Mouse (Mus musculus) MEL (cell line): ENCODE measurements around the gene Fam222b. TPM values are rescaled to one million over a fixed set of nuclear protein-coding genes. Genes with fewer than 3 reads are reported as not detected.
A peak's percentile ranks its signal among the peaks of the same experiment; 100 is the strongest.

Experiments
- DNase-seq: peaks from one replicate; pipeline ENCODE4 v3.0.0; 2011; ENCODE audit warnings: low read depth, low spot score
- H3K27ac ChIP-seq: 2 replicates; pipeline ENCODE4 v1.5.1; 2012; ENCODE audit warnings: low read depth, mild to moderate bottlenecking, control low read depth, low read length, moderate library complexity; ENCODE audit not compliant: control insufficient read depth
- H3K27me3 ChIP-seq, 2 experiments: fragments of 150-350 bp in 1 of 2; sonication (generic) in 1 of 2; 2 replicates each; pipeline ENCODE4 v1.6.1; 2012; ENCODE audit warnings: low read length in 2 of 2, mild to moderate bottlenecking in 2 of 2, improper control_type of control experiment in 1 of 2, moderate library complexity in 1 of 2; ENCODE audit not compliant: insufficient read depth in 2 of 2, control insufficient read depth in 1 of 2
- H3K36me3 ChIP-seq, 2 experiments: 2 replicates each; pipeline ENCODE4 v1.6.1; 2012 to 2014; ENCODE audit warnings: low read length in 2 of 2, improper control_type of control experiment in 1 of 2, inconsistent platforms in 1 of 2, mild to moderate bottlenecking in 1 of 2; ENCODE audit not compliant: insufficient read depth in 2 of 2, control insufficient read depth in 1 of 2
- H3K4me1 ChIP-seq, 2 experiments: fragments of 150-350 bp in 1 of 2; sonication (generic) in 1 of 2; 2 replicates each; pipeline ENCODE4 v1.6.1; 2012; ENCODE audit warnings: low read length in 2 of 2, improper control_type of control experiment in 1 of 2, mild to moderate bottlenecking in 1 of 2; ENCODE audit not compliant: insufficient read depth in 2 of 2, control insufficient read depth in 1 of 2
- H3K4me3 ChIP-seq, 2 experiments: fragments of 150-350 bp in 1 of 2; sonication (generic) in 1 of 2; 2 replicates each; pipeline ENCODE4 v1.5.1; 2012; ENCODE audit warnings: low read depth in 2 of 2, low read length in 2 of 2, mild to moderate bottlenecking in 2 of 2, moderate library complexity in 2 of 2, control low read depth in 1 of 2, improper control_type of control experiment in 1 of 2; ENCODE audit not compliant: control insufficient read depth in 1 of 2, insufficient read depth in 1 of 2
- H3K79me2 ChIP-seq: 2 replicates; pipeline ENCODE4 v1.6.1; 2012; ENCODE audit warnings: mild to moderate bottlenecking, low read length, moderate library complexity; ENCODE audit not compliant: control insufficient read depth, poor library complexity, insufficient read depth
- H3K9ac ChIP-seq: 2 replicates; pipeline ENCODE4 v1.6.1; 2012; ENCODE audit warnings: low read depth, mild to moderate bottlenecking, control low read depth, low read length, moderate library complexity; ENCODE audit not compliant: control insufficient read depth, poor library complexity, severe bottlenecking
- H3K9me3 ChIP-seq: fragments of 150-350 bp; sonication (generic); replicated peaks from 2 replicates; pipeline ENCODE4 v1.6.1; 2012; ENCODE audit warnings: mild to moderate bottlenecking, low read length, improper control_type of control experiment, moderate library complexity; ENCODE audit not compliant: insufficient read depth
- CHD1 ChIP-seq: IDR thresholded peaks from 2 replicates; pipeline ENCODE4 v1.6.1; 2012; ENCODE audit warnings: low read depth, mild to moderate bottlenecking, inconsistent platforms, low read length, improper control_type of control experiment
- CHD2 ChIP-seq: IDR thresholded peaks from 2 replicates; pipeline ENCODE4 v1.6.1; 2011; ENCODE audit warnings: low read length, improper control_type of control experiment
- ELF1 ChIP-seq: IDR thresholded peaks from 2 replicates; pipeline ENCODE4 v1.6.1; 2014; ENCODE audit warnings: low read depth, mild to moderate bottlenecking, inconsistent platforms, low read length, improper control_type of control experiment, moderate library complexity
- ETS1 ChIP-seq: IDR thresholded peaks from 2 replicates; pipeline ENCODE4 v1.6.1; 2012; ENCODE audit warnings: low read depth, mild to moderate bottlenecking, inconsistent platforms, low read length, improper control_type of control experiment, moderate library complexity
- KAT2A ChIP-seq: conservative IDR thresholded peaks from 2 replicates; pipeline ENCODE4 v1.6.1; 2012; ENCODE audit warnings: low read depth, low read length, improper control_type of control experiment, inconsistent platforms
- MAX ChIP-seq: IDR thresholded peaks from 2 replicates; pipeline ENCODE4 v1.6.1; 2011; ENCODE audit warnings: low read length, improper control_type of control experiment
- MXI1 ChIP-seq: IDR thresholded peaks from 2 replicates; pipeline ENCODE4 v1.6.1; 2011; ENCODE audit warnings: mild to moderate bottlenecking, low read depth, low read length, improper control_type of control experiment
- MYC ChIP-seq: IDR thresholded peaks from 2 replicates; pipeline ENCODE4 v1.6.1; 2011; ENCODE audit warnings: low read depth, mild to moderate bottlenecking, low read length, improper control_type of control experiment, moderate library complexity
- NELFE ChIP-seq: IDR thresholded peaks from 2 replicates; pipeline ENCODE4 v1.6.1; 2011; ENCODE audit warnings: low read depth, low read length, improper control_type of control experiment
- NRF1 ChIP-seq: IDR thresholded peaks from 2 replicates; pipeline ENCODE4 v1.6.1; 2014; ENCODE audit warnings: low read depth, mild to moderate bottlenecking, inconsistent platforms, low read length, improper control_type of control experiment, moderate library complexity; ENCODE audit not compliant: poor library complexity, insufficient read depth, severe bottlenecking
- POLR2A ChIP-seq, 2 experiments: IDR thresholded peaks; 2 replicates each; pipeline ENCODE4 v1.6.1; 2011 to 2012; ENCODE audit warnings: low read length in 2 of 2, mild to moderate bottlenecking in 2 of 2, control low read depth in 1 of 2, improper control_type of control experiment in 1 of 2, low read depth in 1 of 2, moderate library complexity in 1 of 2; ENCODE audit not compliant: control insufficient read depth in 1 of 2, insufficient read depth in 1 of 2, poor library complexity in 1 of 2
- POLR2AphosphoS2 ChIP-seq: IDR thresholded peaks from 2 replicates; pipeline ENCODE4 v1.6.1; 2011; ENCODE audit warnings: low read length, improper control_type of control experiment
- TAL1 ChIP-seq: IDR thresholded peaks from 2 replicates; pipeline ENCODE4 v1.6.1; 2012; ENCODE audit warnings: mild to moderate bottlenecking, inconsistent platforms, low read length, moderate library complexity, mixed read lengths
- TBP ChIP-seq: IDR thresholded peaks from 2 replicates; pipeline ENCODE4 v1.8.0; 2011; ENCODE audit warnings: low read depth, low read length, improper control_type of control experiment
- USF1 ChIP-seq: IDR thresholded peaks from 2 replicates; pipeline ENCODE4 v1.6.1; 2014; ENCODE audit warnings: low read depth, mild to moderate bottlenecking, inconsistent platforms, low read length, improper control_type of control experiment, moderate library complexity
- polyA plus RNA-seq, 2 experiments: library from polyadenylated mRNA; stranded (reverse) in 1 of 2; unstranded in 1 of 2; fragments of >175 nt in 1 of 2; fragments of >200 nt in 1 of 2; gene quantifications; 2 replicates each; pipeline versions ENCODE4 v1.2.1 to v1.2.4; 2012; ENCODE audit warnings: low replicate concordance in 2 of 2, low read depth in 1 of 2; ENCODE audit not compliant: insufficient read length in 2 of 2, insufficient read depth in 1 of 2, missing spikeins in 1 of 2
- total RNA-seq: library from RNA; depleted of rRNA; stranded (reverse); fragments of 300-350 nt; gene quantifications from 2 replicates; pipeline ENCODE4 v1.2.3, GENCODE M21; 2012

Gene Fam222b
- total and polyA plus RNA-seq, 3 experiments = 2.4 to 8.1 TPM; not detected in 1

DNA sequence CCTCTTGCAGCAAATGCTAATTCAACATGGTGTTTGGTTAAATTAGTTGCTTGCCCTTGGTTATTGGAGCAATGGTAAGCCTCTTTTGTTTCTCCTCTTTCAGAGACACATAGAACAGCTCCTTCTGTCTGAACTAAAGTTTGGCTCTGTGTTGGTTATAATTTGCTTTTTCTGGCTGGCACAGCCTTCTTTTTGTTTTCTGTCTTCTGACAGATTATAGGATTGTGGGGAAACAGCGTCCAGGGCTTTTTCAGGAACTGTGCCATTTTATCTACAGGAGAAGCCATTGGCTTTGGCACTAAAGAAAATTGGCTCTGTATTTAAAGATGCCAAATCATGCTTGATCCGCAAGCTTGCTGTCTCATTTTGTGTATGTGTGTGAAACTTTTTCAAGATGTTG, 19.2 kb downstream of the Fam222b start:
- no peak for DNase-seq
- H3K4me3 ChIP-seq = no peak overlapping the region
- H3K9ac ChIP-seq = no peak overlapping the region
- TF ChIP-seq MAX = no peak
- TF ChIP-seq USF1 = no peak
- TF ChIP-seq POLR2A (IDR thresholded peaks at IDR 0.05; ENCODE audit: control insufficient read depth in 1 of 2, insufficient read depth in 1 of 2, low read depth in 1 of 2, low read length in 2 of 2, poor library complexity in 1 of 2) = no peak
- no peak for TF ChIP-seq KAT2A
- TF ChIP-seq TAL1 = no peak
- no peak for TF ChIP-seq MXI1
- TF ChIP-seq ELF1 = no peak
- no peak for TF ChIP-seq CHD2
- TF ChIP-seq POLR2AphosphoS2 = no peak
- no peak for TF ChIP-seq NRF1
- no peak for TF ChIP-seq TBP
- peaks cover 3 to 11% of the 10 kb centered on the region in 2 experiments for H3K4me1 ChIP-seq
- peaks cover 0 to 10% of the 10 kb centered on the region in 2 experiments; a peak in 2 of 4 replicates for H3K36me3 ChIP-seq
- no peak overlapping the region for H3K27ac ChIP-seq
- peaks cover 6% of the 10 kb centered on the region for H3K79me2 ChIP-seq
- no peaks in the 10 kb centered on the region for H3K9me3 ChIP-seq
- H3K27me3 ChIP-seq = no peaks in the 10 kb centered on the region

GRCm38 (mm10) chr11:78114676-78115366, 20.4 kb downstream of the Fam222b start:
- H3K79me2 ChIP-seq = peaks cover 9% of the 10 kb centered on the region
- no peaks in the 10 kb centered on the region for H3K27me3 ChIP-seq
- TF ChIP-seq MYC = no peak
- no peak for TF ChIP-seq CHD2
- TF ChIP-seq KAT2A = no peak
- no peak for TF ChIP-seq ETS1
- TF ChIP-seq CHD1 = no peak
- peak in 1 of 2 experiments; percentile 65; a peak in 1 of 4 replicates for TF ChIP-seq POLR2A (IDR thresholded peaks at IDR 0.05; ENCODE audit: control insufficient read depth in 1 of 2, insufficient read depth in 1 of 2, low read depth in 1 of 2, low read length in 2 of 2, poor library complexity in 1 of 2)
- TF ChIP-seq TBP = no peak
- TF ChIP-seq NELFE = 0 out of 2 replicates have a peak, but pooled peaks have one; percentile 5
- H3K4me1 ChIP-seq = peaks cover 9 to 20% of the 10 kb centered on the region in 2 experiments
- H3K27ac ChIP-seq = peak overlapping the region; percentile 34
- no peak for DNase-seq
- peak overlapping the region; percentile 65 for H3K9ac ChIP-seq
- H3K9me3 ChIP-seq = no peaks in the 10 kb centered on the region
- peak overlapping the region; percentile 72 to 90 for H3K4me3 ChIP-seq
- H3K36me3 ChIP-seq = peaks cover 0 to 18% of the 10 kb centered on the region in 2 experiments; a peak in 2 of 4 replicates
